Comparison of ENCODE assay signal across 9 mouse cellular contexts in genomic region chr6:145515859-145516581, GRCm38 (mm10).
DNase-seq lines count a peak whose midpoint lies in the region; ATAC-seq and TF ChIP-seq lines count a peak whose summit lies in the region.
"Had no signal": no experiment of that assay in that cellular context is flagged by ENCODE, and none has a peak within 500 bp of the region (broad histone marks: within the 10 kb centered on the region; RNA-seq: fewer than 3 reads in every experiment).

No protein-coding gene starts in this region.

- no peaks in the 10 kb centered on the region for H3K36me3 ChIP-seq in lung, postnatal 0 days (ENCODE audit: insufficient read depth, low read length)
- H3K36me3 ChIP-seq in stomach, embryonic 16.5 days (ENCODE audit: control insufficient read depth, insufficient read depth, low read length): no peaks in the 10 kb centered on the region

- H3K4me1 ChIP-seq in lung, postnatal 0 days (ENCODE audit: insufficient read depth, low read depth, low read length): no peaks in the 10 kb centered on the region
- peaks cover 4% of the 10 kb centered on the region; the same call in 1 of the 2 replicates for H3K4me1 ChIP-seq in stomach, embryonic 16.5 days (ENCODE audit: control insufficient read depth, insufficient read depth, low read length)

- DNase-seq in right cerebral cortex, adult 2 months (ENCODE audit: low spot score in 2 of 2): peak; percentile 9 to 12
- DNase-seq in right cerebral cortex, postnatal 14 days: no peak
- peak; percentile 40 for DNase-seq in heart, postnatal 4 days
- DNase-seq in lung, postnatal 0 days (ENCODE audit: low spot score): peak; percentile 66
- DNase-seq in natural killer cell, adult 2 months (ENCODE audit: low spot score in 2 of 2): no peak
- no peak for DNase-seq in layer of hippocampus, postnatal 10 days (ENCODE audit: low spot score in 2 of 2)
- DNase-seq in frontal cortex, postnatal 10 days (ENCODE audit: low spot score in 2 of 2): no peak

- H3K4me2 ChIP-seq in lung, postnatal 0 days (replicated peaks; ENCODE audit: low read depth, low read length): no peak overlapping the region
- H3K4me2 ChIP-seq in stomach, embryonic 16.5 days (ENCODE audit: low read depth, low read length): peak overlapping the region; percentile 6; the same call in 1 of the 2 replicates

- ATAC-seq in lung, postnatal 0 days: peak; percentile 75
- ATAC-seq in stomach, embryonic 16.5 days (ENCODE audit: insufficient read depth, low FRiP score): peak; percentile 75
- ATAC-seq: Patski had no signal

- no peak for TF ChIP-seq CTCF in lung, postnatal 0 days (IDR thresholded peaks at IDR 0.05)

- no peaks in the 10 kb centered on the region for H3K9me3 ChIP-seq in lung, postnatal 0 days (ENCODE audit: low read length)
- no peaks in the 10 kb centered on the region for H3K9me3 ChIP-seq in stomach, embryonic 16.5 days (replicated peaks; ENCODE audit: control insufficient read depth, low read length)

- no peaks in the 10 kb centered on the region for H3K27me3 ChIP-seq in lung, postnatal 0 days (replicated peaks; ENCODE audit: insufficient read depth, low read length)
- no peaks in the 10 kb centered on the region for H3K27me3 ChIP-seq in stomach, embryonic 16.5 days (ENCODE audit: control insufficient read depth, insufficient read depth, low read length)
- H3K27me3 ChIP-seq: Patski had no signal

- 56% methylated on average over 10 of the region's 10 CpGs for WGBS in lung, postnatal 0 days
- WGBS in stomach, embryonic 16.5 days: 50% methylated on average over 10 of the region's 10 CpGs

- H3K27ac ChIP-seq in lung, postnatal 0 days (ENCODE audit: low read length): no peak overlapping the region
- peak overlapping the region; percentile 14; the same call in 1 of the 2 replicates for H3K27ac ChIP-seq in stomach, embryonic 16.5 days (ENCODE audit: low read length)

- H3K4me3 ChIP-seq in lung, postnatal 0 days (ENCODE audit: low read depth, low read length): no peak overlapping the region
- H3K4me3 ChIP-seq in stomach, embryonic 16.5 days (replicated peaks; ENCODE audit: low read length): no peak overlapping the region

- no peak overlapping the region for H3K9ac ChIP-seq in lung, postnatal 0 days (replicated peaks; ENCODE audit: low read depth)
- H3K9ac ChIP-seq in stomach, embryonic 16.5 days (ENCODE audit: low read length): no peak overlapping the region

- no peak for TF ChIP-seq EP300 in lung, postnatal 0 days (IDR thresholded peaks at IDR 0.05)

Comparison
In these comparisons a context has a peak if more than half of its experiments do, and no peak if none do; other contexts are left out.
1. DNase-seq: peak in right cerebral cortex, adult 2 months (2 of 2), heart, postnatal 4 days (single experiment) and lung, postnatal 0 days (single experiment); none in right cerebral cortex, postnatal 14 days (single experiment), natural killer cell, adult 2 months (0 of 2), layer of hippocampus, postnatal 10 days (0 of 2) and frontal cortex, postnatal 10 days (0 of 2).